Mouse (Mus musculus): Measurements from ENCODE around the gene Prkce.
A peak's percentile ranks its signal among the peaks of the same experiment; 100 is the strongest.

- TF ChIP-seq POLR2A (IDR thresholded peaks at IDR 0.05; ENCODE audit: insufficient read depth, low read depth, low read length): no peak
- TF ChIP-seq CTCF (IDR thresholded peaks at IDR 0.05; ENCODE audit: insufficient read depth, low read depth, low read length): peak; percentile 67
These were observed 277.2 kb downstream of the Prkce start for GRCm38 (mm10) chr17:86444578-86445419.
